In the genomic region with DNA sequence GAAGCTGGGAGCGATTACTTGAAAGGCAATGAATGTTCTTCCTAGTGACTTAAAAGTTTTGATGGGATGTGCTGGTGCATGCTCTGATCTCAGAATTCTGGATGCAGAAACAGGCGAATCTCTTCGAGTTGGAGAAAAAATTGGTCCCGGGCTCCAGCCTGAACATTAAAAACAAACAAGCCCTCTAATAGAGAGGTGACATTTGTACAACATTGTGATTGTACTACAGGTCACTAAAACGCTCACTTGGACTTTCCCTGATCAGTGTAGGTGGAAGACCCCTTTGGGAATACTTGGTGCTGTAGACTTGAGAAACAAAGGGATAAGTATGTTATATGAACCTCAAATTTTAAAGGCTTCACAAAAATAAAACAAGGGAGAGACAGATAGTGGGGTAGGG, we compare ENCODE assay signal across 8 mouse cellular contexts. TPM values are rescaled to one million over a fixed set of nuclear protein-coding genes. Genes with fewer than 3 reads are reported as not detected.
DNase-seq lines count a peak whose midpoint lies in the region; ATAC-seq and TF ChIP-seq lines count a peak whose summit lies in the region.

No protein-coding gene starts in this region.

- H3K4me3 ChIP-seq in kidney, embryonic 14.5 days (ENCODE audit: low read length): peak overlapping the region; percentile 80
- H3K4me3 ChIP-seq in hindbrain, embryonic 13.5 days: peak overlapping the region; percentile 85
- H3K4me3 ChIP-seq in midbrain, embryonic 13.5 days (replicated peaks): peak overlapping the region; percentile 77
- H3K4me3 ChIP-seq in thymus, adult 2 months (ENCODE audit: control insufficient read depth, insufficient read depth, low read length): no peak overlapping the region

- H3K27ac ChIP-seq in kidney, embryonic 14.5 days (ENCODE audit: low read depth, low read length): peak overlapping the region; percentile 96; the same call in 1 of the 2 replicates
- peak overlapping the region; percentile 98 for H3K27ac ChIP-seq in hindbrain, embryonic 13.5 days
- H3K27ac ChIP-seq in midbrain, embryonic 13.5 days: peak overlapping the region; percentile 96
- H3K27ac ChIP-seq in thymus, adult 2 months (ENCODE audit: control insufficient read depth, insufficient read depth, low read length): no peak overlapping the region

- no peaks in the 10 kb centered on the region for H3K27me3 ChIP-seq in kidney, embryonic 14.5 days (ENCODE audit: control insufficient read depth, insufficient read depth, low read length)
- H3K27me3 ChIP-seq in hindbrain, embryonic 13.5 days: no peaks in the 10 kb centered on the region
- H3K27me3 ChIP-seq in midbrain, embryonic 13.5 days: no peaks in the 10 kb centered on the region
- H3K27me3 ChIP-seq in thymus, adult 2 months (ENCODE audit: control insufficient read depth, insufficient read depth, low read length): no peaks in the 10 kb centered on the region

- no peaks in the 10 kb centered on the region for H3K9me3 ChIP-seq in kidney, embryonic 14.5 days (ENCODE audit: control insufficient read depth, low read length)
- no peaks in the 10 kb centered on the region for H3K9me3 ChIP-seq in hindbrain, embryonic 13.5 days
- H3K9me3 ChIP-seq in midbrain, embryonic 13.5 days: no peaks in the 10 kb centered on the region

- no peak for ATAC-seq in kidney, embryonic 14.5 days (ENCODE audit: low FRiP score, low TSS enrichment)
- ATAC-seq in hindbrain, embryonic 13.5 days (ENCODE audit: low FRiP score): no peak
- no peak for ATAC-seq in midbrain, embryonic 13.5 days

- H3K9ac ChIP-seq in kidney, embryonic 14.5 days (ENCODE audit: low read depth, low read length): peak overlapping the region; percentile 72; the same call in 1 of the 2 replicates
- peak overlapping the region; percentile 82 for H3K9ac ChIP-seq in hindbrain, embryonic 13.5 days
- peak overlapping the region; percentile 73 for H3K9ac ChIP-seq in midbrain, embryonic 13.5 days (replicated peaks)

- DNase-seq in kidney, postnatal 25 days: no peak
- peak; percentile 37 for DNase-seq in brain, embryonic 14.5 days (ENCODE audit: low read depth)
- no peak for DNase-seq in cerebellum, adult 9-11 months
- no peak for DNase-seq in thymus, adult 2 months
- no peak for DNase-seq in layer of hippocampus, postnatal 25 days (ENCODE audit: extremely low spot score in 1 of 2, low spot score in 1 of 2)

- no peak for TF ChIP-seq POLR2A in brain, embryonic 14.5 days (IDR thresholded peaks at IDR 0.05; ENCODE audit: borderline replicate concordance, extremely low read depth, insufficient read depth, insufficient read length, poor library complexity, severe bottlenecking)
- no peak for TF ChIP-seq POLR2A in thymus, adult 2 months (IDR thresholded peaks at IDR 0.05; ENCODE audit: control insufficient read depth, extremely low read depth, insufficient read depth, low read length, poor library complexity)

- 28% methylated on average over 5 of the region's 5 CpGs for WGBS in kidney, embryonic 14.5 days
- 38% methylated on average over 5 of the region's 5 CpGs for WGBS in hindbrain, embryonic 13.5 days
- 30% methylated on average over 5 of the region's 5 CpGs for WGBS in midbrain, embryonic 13.5 days
- 33% methylated on average over 5 of the region's 5 CpGs for WGBS in thymus, adult 2 months

- H3K4me1 ChIP-seq in kidney, embryonic 14.5 days (ENCODE audit: control insufficient read depth, insufficient read depth, low read length): peaks cover 14% of the 10 kb centered on the region
- H3K4me1 ChIP-seq in hindbrain, embryonic 13.5 days (replicated peaks): peaks cover 18% of the 10 kb centered on the region
- H3K4me1 ChIP-seq in midbrain, embryonic 13.5 days (replicated peaks): peaks cover 25% of the 10 kb centered on the region
- peaks cover 8% of the 10 kb centered on the region; the same call in 1 of the 2 replicates for H3K4me1 ChIP-seq in thymus, adult 2 months (replicated peaks; ENCODE audit: control insufficient read depth, insufficient read depth, low read length)

- peak overlapping the region; percentile 90 for H3K4me2 ChIP-seq in kidney, embryonic 14.5 days (replicated peaks; ENCODE audit: low read depth, low read length)
- H3K4me2 ChIP-seq in hindbrain, embryonic 13.5 days: peak overlapping the region; percentile 73
- H3K4me2 ChIP-seq in midbrain, embryonic 13.5 days (replicated peaks): peak overlapping the region; percentile 64

- peaks cover 6% of the 10 kb centered on the region for H3K36me3 ChIP-seq in kidney, embryonic 14.5 days (ENCODE audit: control insufficient read depth, insufficient read depth, low read length)
- peaks cover 13% of the 10 kb centered on the region for H3K36me3 ChIP-seq in hindbrain, embryonic 13.5 days
- peaks cover 12% of the 10 kb centered on the region for H3K36me3 ChIP-seq in midbrain, embryonic 13.5 days
- H3K36me3 ChIP-seq in thymus, adult 2 months (ENCODE audit: control insufficient read depth, insufficient read depth, low read length): no peaks in the 10 kb centered on the region

- TF ChIP-seq CTCF in brain, embryonic 14.5 days (IDR thresholded peaks at IDR 0.05; ENCODE audit: borderline replicate concordance, extremely low read depth, insufficient read depth, insufficient read length): no peak
- TF ChIP-seq CTCF in thymus, adult 2 months (IDR thresholded peaks at IDR 0.05; ENCODE audit: borderline replicate concordance, control insufficient read depth, extremely low read depth, insufficient read depth, low read length, poor library complexity): no peak

RNA-seq across cellular contexts. Expression of a gene that starts 1.8 kb away (rescaled TPM):
- 19.5 and 27.1 TPM in 2 replicates for polyA plus RNA-seq in kidney, embryonic 14.5 days (2014; fragmentation: Nextera tagmentation; extraction: Ambion mirVana)
- 70.9 and 72.1 TPM in 2 replicates for polyA plus RNA-seq in brain, embryonic 14.5 days (2012; rRNA removed)
- 23.6 and 24.8 TPM in 2 replicates for polyA plus RNA-seq in hindbrain, embryonic 13.5 days (2015; fragmentation: Nextera tagmentation; extraction: Ambion mirVana)
- 23.3 and 29.2 TPM in 2 replicates for polyA plus RNA-seq in midbrain, embryonic 13.5 days (2015; fragmentation: Nextera tagmentation; extraction: Ambion mirVana)
- 40.7 and 53.0 TPM in 2 replicates for polyA plus RNA-seq in thymus, adult 2 months (2012; rRNA removed)
- 10 to 100 TPM; 13.0 to 14.5 TPM for total RNA-seq in layer of hippocampus, postnatal 25 days (2021)

RNA-seq across cellular contexts. Expression of a gene that starts 18.9 kb away (rescaled TPM):
- 53.1 and 65.1 TPM in 2 replicates for polyA plus RNA-seq in kidney, embryonic 14.5 days (2014; fragmentation: Nextera tagmentation; extraction: Ambion mirVana)
- 82.3 and 88.6 TPM in 2 replicates for polyA plus RNA-seq in brain, embryonic 14.5 days (2012; rRNA removed)
- polyA plus RNA-seq in hindbrain, embryonic 13.5 days (2015; fragmentation: Nextera tagmentation; extraction: Ambion mirVana): 59.5 and 61.9 TPM in 2 replicates
- polyA plus RNA-seq in midbrain, embryonic 13.5 days (2015; fragmentation: Nextera tagmentation; extraction: Ambion mirVana): 57.7 and 59.7 TPM in 2 replicates
- 101 and 106 TPM in 2 replicates for polyA plus RNA-seq in thymus, adult 2 months (2012; rRNA removed)
- total RNA-seq in layer of hippocampus, postnatal 25 days (2021): 10 to 100 TPM; 60.4 to 60.8 TPM

RNA-seq across cellular contexts. Expression of a gene that starts 20.9 kb away (rescaled TPM):
- polyA plus RNA-seq in kidney, embryonic 14.5 days (2014; fragmentation: Nextera tagmentation; extraction: Ambion mirVana): 500 and 653 TPM in 2 replicates
- 162 and 256 TPM in 2 replicates for polyA plus RNA-seq in brain, embryonic 14.5 days (2012; rRNA removed)
- 272 and 289 TPM in 2 replicates for polyA plus RNA-seq in hindbrain, embryonic 13.5 days (2015; fragmentation: Nextera tagmentation; extraction: Ambion mirVana)
- polyA plus RNA-seq in midbrain, embryonic 13.5 days (2015; fragmentation: Nextera tagmentation; extraction: Ambion mirVana): 270 and 306 TPM in 2 replicates
- polyA plus RNA-seq in thymus, adult 2 months (2012; rRNA removed): 192 and 239 TPM in 2 replicates
- 100 to 1,000 TPM in 1 of 2 experiments, 10 to 100 TPM in 1; 92.7 to 101 TPM for total RNA-seq in layer of hippocampus, postnatal 25 days (2021)

RNA-seq across cellular contexts. Expression of a gene that starts 26.5 kb away (rescaled TPM):
- polyA plus RNA-seq in kidney, embryonic 14.5 days (2014; fragmentation: Nextera tagmentation; extraction: Ambion mirVana): 170 and 191 TPM in 2 replicates
- polyA plus RNA-seq in brain, embryonic 14.5 days (2012; rRNA removed): 12.8 and 23.0 TPM in 2 replicates
- polyA plus RNA-seq in hindbrain, embryonic 13.5 days (2015; fragmentation: Nextera tagmentation; extraction: Ambion mirVana): 23.6 and 30.2 TPM in 2 replicates
- polyA plus RNA-seq in midbrain, embryonic 13.5 days (2015; fragmentation: Nextera tagmentation; extraction: Ambion mirVana): 14.1 and 16.6 TPM in 2 replicates
- 44.6 and 57.5 TPM in 2 replicates for polyA plus RNA-seq in thymus, adult 2 months (2012; rRNA removed)
- total RNA-seq in layer of hippocampus, postnatal 25 days (2021): 1 to 10 TPM; 2.5 to 3.4 TPM

RNA-seq across cellular contexts. Expression of a gene that starts 34.5 kb away (rescaled TPM):
- polyA plus RNA-seq in kidney, embryonic 14.5 days (2014; fragmentation: Nextera tagmentation; extraction: Ambion mirVana): 29.7 and 31.4 TPM in 2 replicates
- polyA plus RNA-seq in brain, embryonic 14.5 days (2012; rRNA removed): 7.9 and 8.5 TPM in 2 replicates
- polyA plus RNA-seq in hindbrain, embryonic 13.5 days (2015; fragmentation: Nextera tagmentation; extraction: Ambion mirVana): 8.7 and 9.1 TPM in 2 replicates
- polyA plus RNA-seq in midbrain, embryonic 13.5 days (2015; fragmentation: Nextera tagmentation; extraction: Ambion mirVana): 5.6 and 6.8 TPM in 2 replicates
- polyA plus RNA-seq in thymus, adult 2 months (2012; rRNA removed): 28.3 and 32.0 TPM in 2 replicates
- 10 to 100 TPM; 12.3 to 15.5 TPM for total RNA-seq in layer of hippocampus, postnatal 25 days (2021)
